In genomic region chr9:123139887-123140614, GRCm38 (mm10) we compare ENCODE assay signal across 13 mouse cellular contexts. TPM values are rescaled to one million over a fixed set of nuclear protein-coding genes. Genes with fewer than 3 reads are reported as not detected.
DNase-seq lines count a peak whose midpoint lies in the region; ATAC-seq and TF ChIP-seq lines count a peak whose summit lies in the region.
"Had no signal": no experiment of that assay in that cellular context is flagged by ENCODE, and none has a peak within 500 bp of the region (broad histone marks: within the 10 kb centered on the region; RNA-seq: fewer than 3 reads in every experiment).

No protein-coding gene starts in this region.

- no peak overlapping the region for H3K9ac ChIP-seq in intestine, embryonic 15.5 days
- no peak overlapping the region for H3K9ac ChIP-seq in intestine, postnatal 0 days (ENCODE audit: low read depth, low read length)
- no peak overlapping the region for H3K9ac ChIP-seq in lung, embryonic 16.5 days (ENCODE audit: low read length)
- H3K9ac ChIP-seq in stomach, embryonic 15.5 days, result no peak overlapping the region
- H3K9ac ChIP-seq: forebrain, embryonic 12.5 days; liver, embryonic 13.5 days had no signal

- peaks cover 7% of the 10 kb centered on the region; the same call in 1 of the 2 replicates for H3K4me1 ChIP-seq in intestine, embryonic 15.5 days (replicated peaks)
- H3K4me1 ChIP-seq in intestine, postnatal 0 days (replicated peaks; ENCODE audit: control insufficient read depth, insufficient read depth, low read length), result no peaks in the 10 kb centered on the region
- H3K4me1 ChIP-seq in lung, embryonic 16.5 days (replicated peaks; ENCODE audit: control insufficient read depth, insufficient read depth, low read length), result peaks cover 19% of the 10 kb centered on the region
- peaks cover 6% of the 10 kb centered on the region; the same call in 1 of the 2 replicates for H3K4me1 ChIP-seq in stomach, embryonic 15.5 days
- H3K4me1 ChIP-seq: forebrain, embryonic 12.5 days; liver, embryonic 13.5 days had no signal

- no peak for ATAC-seq in intestine, embryonic 15.5 days
- no peak for ATAC-seq in intestine, postnatal 0 days
- ATAC-seq in lung, embryonic 16.5 days (ENCODE audit: low read depth), result no peak
- no peak for ATAC-seq in stomach, embryonic 15.5 days (ENCODE audit: insufficient read depth, low FRiP score, low read depth)
- ATAC-seq in frontal cortex, adult (ENCODE audit: low TSS enrichment), result no peak

- TF ChIP-seq CTCF in intestine, postnatal 0 days (IDR thresholded peaks at IDR 0.05; ENCODE audit: low read depth), result no peak

- WGBS in intestine, embryonic 15.5 days, result 82% methylated on average over 4 of the region's 4 CpGs
- 77% methylated on average over 4 of the region's 4 CpGs for WGBS in intestine, postnatal 0 days
- 69% methylated on average over 4 of the region's 4 CpGs for WGBS in lung, embryonic 16.5 days
- 79% methylated on average over 4 of the region's 4 CpGs for WGBS in stomach, embryonic 15.5 days

- H3K27me3 ChIP-seq in intestine, embryonic 15.5 days (replicated peaks), result no peaks in the 10 kb centered on the region
- no peaks in the 10 kb centered on the region for H3K27me3 ChIP-seq in intestine, postnatal 0 days (replicated peaks; ENCODE audit: control insufficient read depth, insufficient read depth, low read length)
- H3K27me3 ChIP-seq in lung, embryonic 16.5 days (ENCODE audit: control insufficient read depth, insufficient read depth, low read depth, low read length), result no peaks in the 10 kb centered on the region
- H3K27me3 ChIP-seq in stomach, embryonic 15.5 days (replicated peaks), result no peaks in the 10 kb centered on the region
- H3K27me3 ChIP-seq: forebrain, embryonic 12.5 days; liver, embryonic 13.5 days had no signal

- no peaks in the 10 kb centered on the region for H3K9me3 ChIP-seq in intestine, embryonic 15.5 days
- 0 out of 2 replicates have a peak, but pooled peaks cover 1% of the 10 kb centered on the region for H3K9me3 ChIP-seq in intestine, postnatal 0 days (ENCODE audit: control insufficient read depth)
- H3K9me3 ChIP-seq in lung, embryonic 16.5 days (ENCODE audit: control insufficient read depth, low read length), result peaks cover 5% of the 10 kb centered on the region
- H3K9me3 ChIP-seq in stomach, embryonic 15.5 days, result no peaks in the 10 kb centered on the region

- peaks cover 19% of the 10 kb centered on the region for H3K36me3 ChIP-seq in intestine, embryonic 15.5 days
- H3K36me3 ChIP-seq in intestine, postnatal 0 days (ENCODE audit: control insufficient read depth, insufficient read depth), result peaks cover 34% of the 10 kb centered on the region
- H3K36me3 ChIP-seq in lung, embryonic 16.5 days (ENCODE audit: control insufficient read depth, insufficient read depth, low read length), result peaks cover 33% of the 10 kb centered on the region
- H3K36me3 ChIP-seq in stomach, embryonic 15.5 days, result peaks cover 24% of the 10 kb centered on the region

- H3K4me2 ChIP-seq in intestine, embryonic 15.5 days (replicated peaks), result no peak overlapping the region
- no peak overlapping the region for H3K4me2 ChIP-seq in intestine, postnatal 0 days (replicated peaks; ENCODE audit: low read depth)
- H3K4me2 ChIP-seq in lung, embryonic 16.5 days (ENCODE audit: low read depth, low read length), result no peak overlapping the region
- H3K4me2 ChIP-seq in stomach, embryonic 15.5 days, result no peak overlapping the region
- H3K4me2 ChIP-seq: forebrain, embryonic 12.5 days; liver, embryonic 13.5 days had no signal

- peak; percentile 92 for DNase-seq in heart, adult 11 months
- no peak for DNase-seq in heart, postnatal 36 days
- DNase-seq in lung, postnatal 14 days, result no peak
- DNase-seq: adrenal gland, adult 8-10 months; liver, embryonic 13.5 days had no signal

- peak overlapping the region; percentile 57; the same call in 1 of the 2 replicates for H3K27ac ChIP-seq in intestine, embryonic 15.5 days
- H3K27ac ChIP-seq in intestine, postnatal 0 days (ENCODE audit: low read depth, low read length), result no peak overlapping the region
- H3K27ac ChIP-seq in lung, embryonic 16.5 days (ENCODE audit: low read length), result peak overlapping the region; percentile 82
- H3K27ac ChIP-seq in stomach, embryonic 15.5 days, result peak overlapping the region; percentile 46
- H3K27ac ChIP-seq: forebrain, embryonic 12.5 days; liver, embryonic 13.5 days had no signal

- intact Hi-C loops in heart, postnatal 36 days (cut with DNase I), result no loop called here

- no peak overlapping the region for H3K4me3 ChIP-seq in intestine, embryonic 15.5 days (replicated peaks)
- no peak overlapping the region for H3K4me3 ChIP-seq in intestine, postnatal 0 days (ENCODE audit: low read depth, low read length)
- no peak overlapping the region for H3K4me3 ChIP-seq in lung, embryonic 16.5 days (ENCODE audit: low read length)
- H3K4me3 ChIP-seq in stomach, embryonic 15.5 days (replicated peaks), result no peak overlapping the region
- H3K4me3 ChIP-seq: forebrain, embryonic 12.5 days; liver, embryonic 13.5 days had no signal

RNA-seq across cellular contexts. Expression of gene Clec3b, which starts 10.7 kb away (rescaled TPM):
- 10 to 100 TPM; 62.1 to 66.7 TPM for total RNA-seq in heart, postnatal 36 days (2021)
- polyA plus RNA-seq in intestine, embryonic 15.5 days (2015; fragmentation: Nextera tagmentation; extraction: Ambion mirVana), result 0.51 TPM in 1 of 2 replicates, not detected in the other
- polyA plus RNA-seq in intestine, postnatal 0 days (2015; fragmentation: Nextera tagmentation; extraction: Ambion mirVana), result 3.5 and 4.7 TPM in 2 replicates
- 3.1 and 5.4 TPM in 2 replicates for polyA plus RNA-seq in lung, embryonic 16.5 days (2015; fragmentation: Nextera tagmentation; extraction: Ambion mirVana)
- 1.2 and 2.0 TPM in 2 replicates for polyA plus RNA-seq in stomach, embryonic 15.5 days (2015; fragmentation: Nextera tagmentation; extraction: Ambion mirVana)
- total RNA-seq: megakaryocyte, adult 5-6 weeks had no signal
- polyA plus RNA-seq: embryonic facial prominence, embryonic 11.5 days had no signal

RNA-seq across cellular contexts. Expression of gene Exosc7, which starts 27.0 kb away (rescaled TPM):
- total RNA-seq in heart, postnatal 36 days (2021), result 10 to 100 TPM; 28.6 to 30.0 TPM
- polyA plus RNA-seq in intestine, embryonic 15.5 days (2015; fragmentation: Nextera tagmentation; extraction: Ambion mirVana), result 135 and 138 TPM in 2 replicates
- polyA plus RNA-seq in intestine, postnatal 0 days (2015; fragmentation: Nextera tagmentation; extraction: Ambion mirVana), result 53.2 and 53.6 TPM in 2 replicates
- 120 and 123 TPM in 2 replicates for polyA plus RNA-seq in lung, embryonic 16.5 days (2015; fragmentation: Nextera tagmentation; extraction: Ambion mirVana)
- polyA plus RNA-seq in stomach, embryonic 15.5 days (2015; fragmentation: Nextera tagmentation; extraction: Ambion mirVana), result 125 and 136 TPM in 2 replicates

RNA-seq across cellular contexts. Expression of gene Zdhhc3, which starts 27.0 kb away (rescaled TPM):
- 10 to 100 TPM; 40.7 to 43.0 TPM for total RNA-seq in heart, postnatal 36 days (2021)
- polyA plus RNA-seq in intestine, embryonic 15.5 days (2015; fragmentation: Nextera tagmentation; extraction: Ambion mirVana), result 78.6 and 82.6 TPM in 2 replicates
- polyA plus RNA-seq in intestine, postnatal 0 days (2015; fragmentation: Nextera tagmentation; extraction: Ambion mirVana), result 52.1 and 55.3 TPM in 2 replicates
- polyA plus RNA-seq in lung, embryonic 16.5 days (2015; fragmentation: Nextera tagmentation; extraction: Ambion mirVana), result 74.6 and 76.4 TPM in 2 replicates
- polyA plus RNA-seq in stomach, embryonic 15.5 days (2015; fragmentation: Nextera tagmentation; extraction: Ambion mirVana), result 73.7 and 77.8 TPM in 2 replicates
